Mouse (Mus musculus) testis, adult 2 months (tissue): ENCODE measurements around the gene Cdca7l. TPM values are rescaled to one million over a fixed set of nuclear protein-coding genes. Genes with fewer than 3 reads are reported as not detected.
"Not testable (repeated sequence)": the region's sequence is repeated elsewhere in the genome, so short reads cannot be mapped to it uniquely, and the experiment has no call there.

Source experiments
- H3K27ac ChIP-seq: fragments of 200-500 bp; 2 replicates; pipeline ENCODE4 v1.5.1; 2012; ENCODE audit warnings: low read depth, low read length; ENCODE audit not compliant: control insufficient read depth, insufficient read depth
- H3K27me3 ChIP-seq: fragments of 200-500 bp; 2 replicates; pipeline ENCODE4 v1.6.1; 2012; ENCODE audit warnings: mild to moderate bottlenecking, low read length, moderate library complexity; ENCODE audit not compliant: control insufficient read depth, insufficient read depth
- H3K36me3 ChIP-seq: fragments of 200-500 bp; 2 replicates; pipeline ENCODE4 v1.6.1; 2012; ENCODE audit warnings: mild to moderate bottlenecking, low read length; ENCODE audit not compliant: control insufficient read depth, insufficient read depth
- H3K4me1 ChIP-seq: fragments of 200-500 bp; 2 replicates; pipeline ENCODE4 v1.6.1; 2012; ENCODE audit warnings: low read length; ENCODE audit not compliant: control insufficient read depth, insufficient read depth
- H3K4me3 ChIP-seq: fragments of 200-500 bp; 2 replicates; pipeline ENCODE4 v1.5.1; 2012; ENCODE audit warnings: low read depth, mild to moderate bottlenecking, low read length, moderate library complexity, mixed read lengths; ENCODE audit not compliant: control insufficient read depth
- CTCF ChIP-seq: fragments of 200-500 bp; IDR thresholded peaks from 2 replicates; pipeline ENCODE4 v1.5.1; 2012; ENCODE audit warnings: low read depth, mild to moderate bottlenecking, inconsistent platforms, low read length, moderate library complexity; ENCODE audit not compliant: control insufficient read depth, insufficient read depth, insufficient replicate concordance
- POLR2A ChIP-seq: fragments of 200-500 bp; IDR thresholded peaks from 2 replicates; pipeline ENCODE4 v1.6.1; 2012; ENCODE audit warnings: low read depth, mild to moderate bottlenecking, inconsistent platforms, low read length, moderate library complexity; ENCODE audit not compliant: control insufficient read depth
- polyA plus RNA-seq: library from polyadenylated mRNA; depleted of rRNA; stranded (reverse); fragments of >200 nt; gene quantifications from 2 replicates; pipeline ENCODE4 v1.2.3, GENCODE M21; 2012

Gene Cdca7l
- polyA plus RNA-seq, 1 experiment: 6.4 TPM

- TF ChIP-seq POLR2A: no peak
- no peak for TF ChIP-seq CTCF
- Histone ChIP-seq H3K36me3 (no peaks in the 10 kb centered on the region), H3K4me3 (no peak overlapping the region), H3K27ac (no peak overlapping the region), H3K27me3 (no peaks in the 10 kb centered on the region), H3K4me1 (peaks cover 5% of the 10 kb centered on the region; the same call in 1 of the 2 replicates)
Measured at GRCm38 (mm10) chr12:117861249-117861648, 57.2 kb downstream of the Cdca7l start.

DNA sequence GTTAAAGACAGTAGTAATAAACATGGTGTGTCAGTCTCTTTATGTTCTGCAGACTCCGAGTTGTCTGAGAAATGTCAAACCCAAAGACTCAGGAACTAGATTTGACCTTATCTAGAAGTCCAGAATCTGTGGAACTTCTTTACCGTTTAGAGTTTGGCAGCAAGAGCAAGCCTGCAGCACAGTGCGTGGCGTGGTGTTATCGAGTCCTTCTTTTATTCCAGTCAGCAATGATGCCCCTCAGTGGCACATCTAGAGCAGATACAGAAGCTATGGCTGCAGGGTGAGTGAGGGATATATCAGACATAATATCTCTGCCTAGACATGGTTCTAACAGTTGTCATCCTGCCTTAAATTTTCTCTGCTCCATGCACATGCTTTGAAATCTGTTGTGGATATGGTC, 58.6 kb downstream of the Cdca7l start:
- TF ChIP-seq CTCF (no peak), POLR2A (no peak)
- H3K27ac ChIP-seq: no peak overlapping the region
- peaks cover 5% of the 10 kb centered on the region; the same call in 1 of the 2 replicates for H3K4me1 ChIP-seq
- no peaks in the 10 kb centered on the region for H3K36me3 ChIP-seq
- H3K4me3 ChIP-seq: no peak overlapping the region
- no peaks in the 10 kb centered on the region for H3K27me3 ChIP-seq

GRCm38 (mm10) chr12:117867708-117868564, 63.8 kb downstream of the Cdca7l start:
- Histone ChIP-seq H3K27ac (no peak overlapping the region), H3K36me3 (no peaks in the 10 kb centered on the region), H3K4me3 (no peak overlapping the region), H3K27me3 (no peaks in the 10 kb centered on the region), H3K4me1 (peaks cover 5% of the 10 kb centered on the region; the same call in 1 of the 2 replicates)
- TF ChIP-seq CTCF: no peak
- TF ChIP-seq POLR2A: no peak

DNA sequence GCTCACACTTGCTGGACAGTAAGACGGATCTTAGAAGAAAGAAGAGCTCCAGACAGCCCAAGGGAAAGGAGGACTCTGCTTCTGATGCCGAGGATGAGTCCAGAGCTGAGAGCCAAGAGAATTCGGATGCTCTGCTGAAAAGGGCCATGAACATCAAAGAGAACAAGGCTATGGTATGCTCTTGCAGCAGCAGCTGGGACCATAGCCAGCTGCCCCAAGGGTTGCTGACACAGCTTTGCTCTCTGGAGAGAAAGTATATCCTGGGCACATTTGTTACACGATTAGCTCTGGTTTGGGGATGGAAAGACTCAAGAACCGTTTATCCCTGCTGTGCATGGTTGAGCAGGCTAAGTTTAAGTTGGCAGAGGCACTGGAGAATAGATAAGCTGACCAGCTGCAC, 68.2 kb downstream of the Cdca7l start:
- Histone ChIP-seq H3K4me3 (no peak overlapping the region), H3K36me3 (no peaks in the 10 kb centered on the region), H3K4me1 (no peaks in the 10 kb centered on the region), H3K27me3 (no peaks in the 10 kb centered on the region), H3K27ac (no peak overlapping the region)
- TF ChIP-seq POLR2A (no peak), CTCF (no peak)

GRCm38 (mm10) chr12:117878341-117878740, 74.3 kb downstream of the Cdca7l start:
- Histone ChIP-seq H3K4me3 (no peak overlapping the region), H3K27me3 (no peaks in the 10 kb centered on the region), H3K4me1 (no peaks in the 10 kb centered on the region), H3K27ac (no peak overlapping the region), H3K36me3 (no peaks in the 10 kb centered on the region)
- TF ChIP-seq CTCF (no peak), POLR2A (no peak)

DNA sequence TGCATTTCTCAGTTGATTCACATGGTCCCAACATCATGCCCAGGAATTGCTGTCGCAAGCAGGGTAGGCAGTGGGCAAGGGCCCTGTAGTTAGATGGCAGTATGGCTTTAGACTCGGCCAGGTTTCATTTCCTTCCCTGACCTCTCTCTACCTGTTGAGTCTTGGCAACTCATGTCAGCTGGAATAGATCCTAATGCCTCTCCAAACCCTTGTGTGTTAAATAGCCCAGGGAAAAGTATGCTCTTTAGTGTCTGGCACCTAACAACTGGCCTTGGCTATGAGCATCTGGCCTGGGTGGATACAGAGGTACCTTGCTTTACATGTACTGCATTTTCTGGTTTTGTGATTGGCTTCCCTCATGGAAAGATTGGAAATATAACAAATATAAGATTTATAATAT, 80.5 kb downstream of the Cdca7l start:
- Histone ChIP-seq H3K4me3 (no peak overlapping the region), H3K27ac (no peak overlapping the region), H3K36me3 (no peaks in the 10 kb centered on the region), H3K4me1 (no peaks in the 10 kb centered on the region), H3K27me3 (no peaks in the 10 kb centered on the region)
- TF ChIP-seq CTCF (no peak), POLR2A (no peak)

- TF ChIP-seq POLR2A (no peak), CTCF (no peak)
- H3K36me3 ChIP-seq: no peaks in the 10 kb centered on the region
- no peak overlapping the region for H3K4me3 ChIP-seq
- no peak overlapping the region for H3K27ac ChIP-seq
- H3K27me3 ChIP-seq: no peaks in the 10 kb centered on the region
- H3K4me1 ChIP-seq: no peaks in the 10 kb centered on the region
Measured at GRCm38 (mm10) chr12:117887422-117887821, 83.3 kb downstream of the Cdca7l start.

DNA sequence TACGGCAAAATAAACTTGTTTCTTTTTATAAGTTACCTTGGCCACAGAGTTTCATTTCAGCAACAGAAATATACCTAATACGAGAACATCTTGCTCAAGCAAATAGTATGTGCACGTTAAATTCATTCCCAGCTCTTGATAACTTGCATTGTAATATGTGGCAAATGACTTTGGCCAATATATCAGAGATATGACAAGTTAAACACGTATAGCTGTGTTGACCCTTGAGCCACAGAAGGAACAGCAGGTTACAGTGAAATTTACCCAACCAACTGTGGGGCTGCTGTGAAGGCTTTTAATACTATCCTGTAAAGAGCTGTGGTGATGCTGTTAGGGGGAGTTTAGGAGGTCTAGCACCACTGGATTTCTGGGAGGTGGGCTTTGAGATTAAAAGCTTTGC, 96.7 kb downstream of the Cdca7l start:
- H3K27ac ChIP-seq, H3K27me3 ChIP-seq, H3K36me3 ChIP-seq, H3K4me1 ChIP-seq, H3K4me3 ChIP-seq: not testable (repeated sequence)

DNA sequence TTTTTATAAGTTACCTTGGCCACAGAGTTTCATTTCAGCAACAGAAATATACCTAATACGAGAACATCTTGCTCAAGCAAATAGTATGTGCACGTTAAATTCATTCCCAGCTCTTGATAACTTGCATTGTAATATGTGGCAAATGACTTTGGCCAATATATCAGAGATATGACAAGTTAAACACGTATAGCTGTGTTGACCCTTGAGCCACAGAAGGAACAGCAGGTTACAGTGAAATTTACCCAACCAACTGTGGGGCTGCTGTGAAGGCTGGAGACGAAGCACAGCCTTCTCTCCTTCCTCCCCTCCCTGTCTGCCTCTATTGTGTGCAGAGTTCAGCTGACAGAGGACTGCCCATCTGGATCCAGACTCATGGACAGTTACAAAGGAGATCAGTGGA, 97.3 kb downstream of the Cdca7l start:
- H3K27ac ChIP-seq, H3K4me1 ChIP-seq, H3K36me3 ChIP-seq, H3K4me3 ChIP-seq, H3K27me3 ChIP-seq: not testable (repeated sequence)
